Mouse (Mus musculus) embryonic fibroblast, embryonic 13.5 days (primary cell): ENCODE measurements at regions not wholly inside any gene's neighbourhood (a gene's known extent, or its start where the extent isn't known, plus 50 kb on each side); places are given as distances from the start of the nearest gene placed in this dataset.

Experiments used
- CTCF ChIP-seq: IDR thresholded peaks from 2 replicates; pipeline ENCODE4 v1.5.1; 2011; ENCODE audit warnings: mild to moderate bottlenecking, control low read depth, low read length, moderate library complexity, borderline replicate concordance; ENCODE audit not compliant: insufficient read depth
- POLR2A ChIP-seq: IDR thresholded peaks from 2 replicates; pipeline ENCODE4 v1.6.1; 2011; ENCODE audit warnings: low read depth, mild to moderate bottlenecking, control low read depth, low read length, moderate library complexity

DNA sequence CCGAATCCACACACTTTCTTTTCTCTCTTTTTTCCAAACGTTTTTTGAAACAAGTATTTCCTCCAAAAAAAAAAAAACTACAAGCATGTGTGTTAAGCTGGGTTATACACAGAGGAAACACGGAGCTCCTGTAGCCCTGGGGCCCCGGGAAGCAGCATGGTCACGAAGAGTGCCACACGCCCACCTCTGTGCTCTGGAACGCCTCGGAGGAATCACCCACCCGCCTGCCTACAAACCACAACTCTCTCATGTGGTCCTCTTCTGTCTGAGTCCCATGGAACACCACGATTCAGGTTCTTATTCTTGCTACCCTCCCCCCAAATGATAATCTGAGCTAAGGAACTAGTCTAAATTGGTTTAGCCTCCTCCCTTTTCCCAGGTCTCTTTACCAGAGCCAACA lies 98.6 kb upstream of the Ptpn13 start:
- no peak for TF ChIP-seq CTCF
- TF ChIP-seq POLR2A = no peak
